Mouse (Mus musculus): ENCODE data around the gene Zfp592. TPM values are rescaled to one million over a fixed set of nuclear protein-coding genes. Genes with fewer than 3 reads are reported as not detected.

Gene Zfp592
- polyA plus RNA-seq, 2 experiments, result 6.6 to 8.3 TPM

GRCm38 (mm10) chr7:80986458-80987187 is 6.9 kb upstream of the Zfp592 start:
- H3K9ac ChIP-seq (replicated peaks), result 0 out of 2 replicates have a peak overlapping the region, but pooled peaks have one; percentile 15
- H3K4me1 ChIP-seq (replicated peaks; ENCODE audit: control insufficient read depth in 2 of 2, insufficient read depth in 2 of 2, low read length in 1 of 2), result peaks cover 25 to 38% of the 10 kb centered on the region in 2 experiments
- 4% methylated on average over 6 of the region's 6 CpGs for WGBS (ENCODE audit: insufficient replicate concordance)
- peak overlapping the region; percentile 6; the same call in 1 of the 2 replicates for H3K27ac ChIP-seq
- H3K36me3 ChIP-seq (replicated peaks; ENCODE audit: control insufficient read depth, insufficient read depth, low read depth), result no peaks in the 10 kb centered on the region
- H3K4me2 ChIP-seq (ENCODE audit: low read depth), result peak overlapping the region; percentile 50
- no peaks in the 10 kb centered on the region for H3K9me3 ChIP-seq (ENCODE audit: control insufficient read depth, low read length)
- H3K4me3 ChIP-seq (ENCODE audit: insufficient read depth in 1 of 2, low read depth in 2 of 2, low read length in 2 of 2), result no peak overlapping the region
- TF ChIP-seq CTCF (IDR thresholded peaks at IDR 0.05; ENCODE audit: low read depth) (no peak), EP300 (IDR thresholded peaks at IDR 0.05; ENCODE audit: low read depth) (no peak)
- no peaks in the 10 kb centered on the region for H3K27me3 ChIP-seq (ENCODE audit: control insufficient read depth, insufficient read depth, low read length)
- peak; percentile 66; the same call in 1 of the 2 replicates for ATAC-seq (ENCODE audit: insufficient read depth)
- DNase-seq (ENCODE audit: low read depth in 3 of 3, low spot score in 3 of 3), result no peak

- no peak overlapping the region for H3K4me3 ChIP-seq (ENCODE audit: insufficient read depth in 1 of 2, low read depth in 2 of 2, low read length in 2 of 2)
- H3K4me1 ChIP-seq (replicated peaks; ENCODE audit: control insufficient read depth in 2 of 2, insufficient read depth in 2 of 2, low read length in 1 of 2), result peaks cover 33 to 48% of the 10 kb centered on the region in 2 experiments
- DNase-seq (ENCODE audit: low read depth in 3 of 3, low spot score in 3 of 3) (no peak), ATAC-seq (ENCODE audit: insufficient read depth) (no peak)
- H3K4me2 ChIP-seq (ENCODE audit: low read depth), result peak overlapping the region; percentile 4
- no peaks in the 10 kb centered on the region for H3K36me3 ChIP-seq (replicated peaks; ENCODE audit: control insufficient read depth, insufficient read depth, low read depth)
- H3K9me3 ChIP-seq (ENCODE audit: control insufficient read depth, low read length), result no peaks in the 10 kb centered on the region
- H3K27me3 ChIP-seq (ENCODE audit: control insufficient read depth, insufficient read depth, low read length), result no peaks in the 10 kb centered on the region
- peak; percentile 37 for TF ChIP-seq EP300 (IDR thresholded peaks at IDR 0.05; ENCODE audit: low read depth)
- TF ChIP-seq CTCF (IDR thresholded peaks at IDR 0.05; ENCODE audit: low read depth), result no peak
- no peak overlapping the region for H3K9ac ChIP-seq (replicated peaks)
- peak overlapping the region; percentile 24 for H3K27ac ChIP-seq
- 18% methylated on average over 4 of the region's 4 CpGs for WGBS (ENCODE audit: insufficient replicate concordance)
Observed at GRCm38 (mm10) chr7:80987805-80988625, 5.5 kb upstream of the Zfp592 start.

- DNase-seq (ENCODE audit: low read depth in 3 of 3, low spot score in 3 of 3), result no peak
- 59% methylated on average over 6 of the region's 6 CpGs for WGBS (ENCODE audit: insufficient replicate concordance)
- peaks cover 36 to 57% of the 10 kb centered on the region in 2 experiments for H3K4me1 ChIP-seq (replicated peaks; ENCODE audit: control insufficient read depth in 2 of 2, insufficient read depth in 2 of 2, low read length in 1 of 2)
Observed at GRCm38 (mm10) chr7:80990276-80990675, 3.2 kb upstream of the Zfp592 start.

GRCm38 (mm10) chr7:80991589-80991988 is 1.9 kb upstream of the Zfp592 start:
- H3K4me3 ChIP-seq (ENCODE audit: insufficient read depth in 1 of 2, low read depth in 2 of 2, low read length in 2 of 2), result no peak overlapping the region

More at GRCm38 (mm10) chr7:80990276-80990675, 3.2 kb upstream of the Zfp592 start:
- Histone ChIP-seq H3K9me3 (ENCODE audit: control insufficient read depth, low read length) (no peaks in the 10 kb centered on the region), H3K36me3 (replicated peaks; ENCODE audit: control insufficient read depth, insufficient read depth, low read depth) (no peaks in the 10 kb centered on the region), H3K27ac (no peak overlapping the region), H3K27me3 (ENCODE audit: control insufficient read depth, insufficient read depth, low read length) (no peaks in the 10 kb centered on the region), H3K4me3 (ENCODE audit: insufficient read depth in 1 of 2, low read depth in 2 of 2, low read length in 2 of 2) (no peak overlapping the region), H3K4me2 (ENCODE audit: low read depth) (no peak overlapping the region), H3K9ac (replicated peaks) (no peak overlapping the region)
- TF ChIP-seq CTCF (IDR thresholded peaks at IDR 0.05; ENCODE audit: low read depth), result no peak
- TF ChIP-seq EP300 (IDR thresholded peaks at IDR 0.05; ENCODE audit: low read depth), result no peak
- no peak for ATAC-seq (ENCODE audit: insufficient read depth)

GRCm38 (mm10) chr7:80992063-80992462 is 1.4 kb upstream of the Zfp592 start:
- Histone ChIP-seq H3K4me2 (ENCODE audit: low read depth) (peak overlapping the region; percentile 100), H3K36me3 (replicated peaks; ENCODE audit: control insufficient read depth, insufficient read depth, low read depth) (no peaks in the 10 kb centered on the region; the same call in 1 of the 2 replicates), H3K4me3 (ENCODE audit: insufficient read depth in 1 of 2, low read depth in 2 of 2, low read length in 2 of 2) (peak overlapping the region; percentile 73 to 100; a peak in 3 of 4 replicates), H3K4me1 (replicated peaks; ENCODE audit: control insufficient read depth in 2 of 2, insufficient read depth in 2 of 2, low read length in 1 of 2) (peaks cover 39 to 64% of the 10 kb centered on the region in 2 experiments), H3K9me3 (ENCODE audit: control insufficient read depth, low read length) (no peaks in the 10 kb centered on the region), H3K9ac (replicated peaks) (peak overlapping the region; percentile 99), H3K27ac (no peak overlapping the region), H3K27me3 (ENCODE audit: control insufficient read depth, insufficient read depth, low read length) (no peaks in the 10 kb centered on the region)
- TF ChIP-seq EP300 (IDR thresholded peaks at IDR 0.05; ENCODE audit: low read depth) (no peak), CTCF (IDR thresholded peaks at IDR 0.05; ENCODE audit: low read depth) (no peak)
- 59% methylated on average over 6 of the region's 6 CpGs for WGBS (ENCODE audit: insufficient replicate concordance)
- DNase-seq (ENCODE audit: low read depth in 3 of 3, low spot score in 3 of 3), result no peak
- ATAC-seq (ENCODE audit: insufficient read depth), result no peak

More at GRCm38 (mm10) chr7:80991589-80991988, 1.9 kb upstream of the Zfp592 start:
- Histone ChIP-seq H3K36me3 (replicated peaks; ENCODE audit: control insufficient read depth, insufficient read depth, low read depth) (no peaks in the 10 kb centered on the region; the same call in 1 of the 2 replicates), H3K27ac (no peak overlapping the region), H3K9ac (replicated peaks) (no peak overlapping the region), H3K9me3 (ENCODE audit: control insufficient read depth, low read length) (no peaks in the 10 kb centered on the region), H3K4me1 (replicated peaks; ENCODE audit: control insufficient read depth in 2 of 2, insufficient read depth in 2 of 2, low read length in 1 of 2) (peaks cover 41 to 64% of the 10 kb centered on the region in 2 experiments), H3K4me2 (ENCODE audit: low read depth) (peak overlapping the region; percentile 100), H3K27me3 (ENCODE audit: control insufficient read depth, insufficient read depth, low read length) (no peaks in the 10 kb centered on the region)
- TF ChIP-seq CTCF (IDR thresholded peaks at IDR 0.05; ENCODE audit: low read depth) (no peak), EP300 (IDR thresholded peaks at IDR 0.05; ENCODE audit: low read depth) (no peak)
- 85% methylated on average over 5 of the region's 5 CpGs for WGBS (ENCODE audit: insufficient replicate concordance)
- no peak for ATAC-seq (ENCODE audit: insufficient read depth)
- no peak for DNase-seq (ENCODE audit: low read depth in 3 of 3, low spot score in 3 of 3)
